Mouse (Mus musculus): ENCODE data around the gene Cfap100. TPM values are rescaled to one million over a fixed set of nuclear protein-coding genes. Genes with fewer than 3 reads are reported as not detected.
A peak's percentile ranks its signal among the peaks of the same experiment; 100 is the strongest.

Gene Cfap100
- polyA plus RNA-seq, 1 experiment: not detected

DNA sequence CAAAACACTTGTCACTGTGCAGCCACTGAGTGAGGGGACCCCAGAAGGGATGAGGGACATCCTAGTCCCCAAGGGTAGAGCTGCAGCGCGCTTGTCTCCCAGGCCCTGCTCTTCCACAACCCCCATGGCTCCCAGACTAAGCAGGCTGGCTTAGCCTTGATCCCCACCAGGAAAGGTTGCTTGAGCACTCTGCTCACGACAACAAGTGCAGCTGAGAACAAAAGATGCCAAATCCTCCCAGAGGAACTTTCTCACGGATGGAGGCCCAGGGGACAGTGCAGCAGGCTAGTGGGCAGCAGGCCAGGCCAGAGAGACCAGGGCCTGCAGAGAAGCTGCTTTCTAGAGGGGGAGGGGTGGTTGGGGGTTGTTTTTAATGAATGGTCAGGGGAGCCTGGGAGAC, 18.3 kb upstream of the Cfap100 start:
- Histone ChIP-seq H3K27me3 (ENCODE audit: control insufficient read depth, insufficient read depth, low read length) (no peaks in the 10 kb centered on the region), H3K27ac (ENCODE audit: insufficient read depth, low read depth, low read length) (no peak overlapping the region), H3K4me3 (ENCODE audit: low read depth, low read length) (no peak overlapping the region), H3K36me3 (ENCODE audit: control insufficient read depth, insufficient read depth, low read length) (no peaks in the 10 kb centered on the region), H3K4me1 (ENCODE audit: control insufficient read depth, insufficient read depth, insufficient read length, low read length) (peaks cover 9% of the 10 kb centered on the region; the same call in 1 of the 2 replicates)
- 67% methylated on average over 4 of the region's 4 CpGs for WGBS
- TF ChIP-seq CTCF (IDR thresholded peaks at IDR 0.05; ENCODE audit: extremely low read depth, insufficient read length, insufficient replicate concordance, low read depth, low read length) (no peak), POLR2A (IDR thresholded peaks at IDR 0.05; ENCODE audit: low read depth, low read length) (no peak)

DNA sequence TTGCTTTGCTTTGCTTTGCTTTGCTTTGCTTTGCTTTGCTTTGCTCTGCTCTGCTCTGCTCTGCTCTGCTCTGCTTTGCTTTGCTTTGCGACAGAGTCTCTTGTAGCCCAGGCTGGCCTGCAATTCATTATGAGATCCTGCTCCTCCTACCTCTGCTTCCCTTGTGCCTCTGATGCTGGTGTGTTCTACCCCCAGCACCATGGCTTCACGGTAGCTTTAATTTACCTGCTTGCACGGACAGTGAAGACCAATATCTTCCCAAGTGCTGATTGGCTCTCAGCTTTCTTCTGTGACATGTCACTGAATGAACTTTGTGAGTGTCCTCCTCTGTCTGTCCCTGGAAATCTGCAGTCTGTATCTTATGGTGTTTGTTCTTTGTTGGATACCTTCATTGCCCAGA, 8.4 kb upstream of the Cfap100 start:
- 93% methylated on average over 3 of the region's 3 CpGs for WGBS
- no peaks in the 10 kb centered on the region for H3K27me3 ChIP-seq (ENCODE audit: control insufficient read depth, insufficient read depth, low read length)
- H3K4me3 ChIP-seq (ENCODE audit: low read depth, low read length): no peak overlapping the region
- no peaks in the 10 kb centered on the region for H3K36me3 ChIP-seq (ENCODE audit: control insufficient read depth, insufficient read depth, low read length)
- H3K4me1 ChIP-seq (ENCODE audit: control insufficient read depth, insufficient read depth, insufficient read length, low read length): peaks cover 2% of the 10 kb centered on the region; the same call in 1 of the 2 replicates
- no peak for TF ChIP-seq POLR2A (IDR thresholded peaks at IDR 0.05; ENCODE audit: low read depth, low read length)
- no peak for TF ChIP-seq CTCF (IDR thresholded peaks at IDR 0.05; ENCODE audit: extremely low read depth, insufficient read length, insufficient replicate concordance, low read depth, low read length)
- H3K27ac ChIP-seq (ENCODE audit: insufficient read depth, low read depth, low read length): no peak overlapping the region

DNA sequence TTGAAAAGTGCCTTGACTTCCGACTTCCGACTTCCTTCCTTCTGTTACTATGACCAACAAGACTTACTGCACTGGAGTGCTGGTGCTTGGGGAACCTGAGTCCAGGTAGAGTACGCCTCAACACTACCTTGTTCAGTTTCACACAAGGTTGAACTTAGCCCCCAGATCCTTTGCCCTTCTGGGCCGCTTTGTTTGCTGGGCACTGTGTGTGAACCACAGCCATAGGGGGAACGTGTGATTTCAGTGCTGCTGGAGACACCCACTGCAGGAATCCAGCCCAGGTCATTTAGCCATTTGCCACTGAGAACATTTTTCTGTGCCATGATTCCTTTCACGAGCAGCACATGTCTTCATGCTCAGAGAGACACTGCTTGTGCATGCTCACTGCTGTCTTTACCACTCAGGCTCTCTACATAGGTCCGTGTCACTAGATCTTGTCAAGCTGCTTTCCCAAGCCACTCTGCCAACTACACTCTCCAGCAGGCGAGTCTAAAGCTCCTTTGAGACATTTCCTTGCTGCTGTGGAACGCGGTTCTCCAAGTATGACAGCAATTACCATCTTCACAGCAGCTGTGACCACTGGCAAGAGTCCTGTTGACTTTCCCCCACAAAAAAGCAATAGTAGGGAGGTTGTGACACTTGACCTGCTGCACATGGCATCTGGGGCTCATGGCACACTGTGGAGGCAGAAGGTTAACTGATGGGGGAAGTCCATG, 7.8 kb upstream of the Cfap100 start:
- no peak overlapping the region for H3K27ac ChIP-seq (ENCODE audit: insufficient read depth, low read depth, low read length)
- H3K36me3 ChIP-seq (ENCODE audit: control insufficient read depth, insufficient read depth, low read length): no peaks in the 10 kb centered on the region
- H3K4me3 ChIP-seq (ENCODE audit: low read depth, low read length): no peak overlapping the region
- no peaks in the 10 kb centered on the region for H3K27me3 ChIP-seq (ENCODE audit: control insufficient read depth, insufficient read depth, low read length)
- TF ChIP-seq CTCF (IDR thresholded peaks at IDR 0.05; ENCODE audit: extremely low read depth, insufficient read length, insufficient replicate concordance, low read depth, low read length) (no peak), POLR2A (IDR thresholded peaks at IDR 0.05; ENCODE audit: low read depth, low read length) (no peak)
- WGBS: 75% methylated on average over 10 of the region's 10 CpGs
- peaks cover 2% of the 10 kb centered on the region; the same call in 1 of the 2 replicates for H3K4me1 ChIP-seq (ENCODE audit: control insufficient read depth, insufficient read depth, insufficient read length, low read length)

DNA sequence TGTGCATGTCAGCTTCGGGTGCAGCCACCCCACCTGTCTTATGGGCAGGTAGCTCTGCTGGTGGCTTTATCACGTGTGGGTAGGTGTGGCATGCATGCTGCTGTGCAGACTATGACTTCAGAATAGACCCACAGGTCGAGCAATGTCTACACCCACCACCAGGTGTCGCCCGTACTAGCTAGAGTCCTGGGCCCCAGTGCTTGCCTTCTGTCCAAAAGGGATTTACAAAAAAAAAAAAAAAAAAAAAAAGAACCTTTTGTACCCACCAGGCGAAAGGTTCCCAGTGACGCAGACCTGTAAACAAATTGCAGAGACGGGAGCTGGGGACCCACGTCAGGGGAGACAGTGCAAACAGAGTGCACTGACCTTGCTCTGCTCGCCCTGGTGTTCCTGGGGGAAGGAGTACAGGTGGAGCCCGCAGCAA, 6.6 kb upstream of the Cfap100 start:
- WGBS: 11% methylated on average over 11 of the region's 11 CpGs
- no peak overlapping the region for H3K27ac ChIP-seq (ENCODE audit: insufficient read depth, low read depth, low read length)
- no peaks in the 10 kb centered on the region for H3K27me3 ChIP-seq (ENCODE audit: control insufficient read depth, insufficient read depth, low read length)
- peaks cover 2% of the 10 kb centered on the region; the same call in 1 of the 2 replicates for H3K4me1 ChIP-seq (ENCODE audit: control insufficient read depth, insufficient read depth, insufficient read length, low read length)
- H3K36me3 ChIP-seq (ENCODE audit: control insufficient read depth, insufficient read depth, low read length): no peaks in the 10 kb centered on the region
- no peak overlapping the region for H3K4me3 ChIP-seq (ENCODE audit: low read depth, low read length)
- TF ChIP-seq CTCF (IDR thresholded peaks at IDR 0.05; ENCODE audit: extremely low read depth, insufficient read length, insufficient replicate concordance, low read depth, low read length): peak; percentile 70; the same call in 1 of the 2 replicates
- TF ChIP-seq POLR2A (IDR thresholded peaks at IDR 0.05; ENCODE audit: low read depth, low read length): no peak

DNA sequence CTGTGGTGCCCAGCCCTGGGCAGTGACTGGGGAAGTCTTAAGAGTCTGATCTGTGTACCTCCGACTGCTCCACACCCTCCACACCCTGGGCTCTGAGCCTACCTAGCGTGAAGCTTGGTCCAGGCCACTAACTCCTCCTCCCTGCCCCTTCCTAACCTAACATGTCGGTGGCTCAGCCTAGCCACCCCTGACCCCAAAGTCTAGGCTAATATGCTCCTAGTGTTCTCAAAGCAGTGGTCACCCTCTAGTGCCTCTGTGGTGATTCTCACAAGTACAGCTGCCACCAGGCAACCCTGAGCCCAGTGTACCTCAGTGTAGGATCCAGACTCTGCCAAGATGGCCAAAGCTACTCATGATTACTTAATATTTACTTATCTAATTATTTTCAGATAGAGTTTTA, 6.1 kb upstream of the Cfap100 start:
- H3K27ac ChIP-seq (ENCODE audit: insufficient read depth, low read depth, low read length): no peak overlapping the region
- peaks cover 2% of the 10 kb centered on the region; the same call in 1 of the 2 replicates for H3K4me1 ChIP-seq (ENCODE audit: control insufficient read depth, insufficient read depth, insufficient read length, low read length)
- no peak overlapping the region for H3K4me3 ChIP-seq (ENCODE audit: low read depth, low read length)
- no peaks in the 10 kb centered on the region for H3K27me3 ChIP-seq (ENCODE audit: control insufficient read depth, insufficient read depth, low read length)
- no peak for TF ChIP-seq CTCF (IDR thresholded peaks at IDR 0.05; ENCODE audit: extremely low read depth, insufficient read length, insufficient replicate concordance, low read depth, low read length)
- WGBS: 53% methylated on average over 3 of the region's 3 CpGs
- H3K36me3 ChIP-seq (ENCODE audit: control insufficient read depth, insufficient read depth, low read length): no peaks in the 10 kb centered on the region

DNA sequence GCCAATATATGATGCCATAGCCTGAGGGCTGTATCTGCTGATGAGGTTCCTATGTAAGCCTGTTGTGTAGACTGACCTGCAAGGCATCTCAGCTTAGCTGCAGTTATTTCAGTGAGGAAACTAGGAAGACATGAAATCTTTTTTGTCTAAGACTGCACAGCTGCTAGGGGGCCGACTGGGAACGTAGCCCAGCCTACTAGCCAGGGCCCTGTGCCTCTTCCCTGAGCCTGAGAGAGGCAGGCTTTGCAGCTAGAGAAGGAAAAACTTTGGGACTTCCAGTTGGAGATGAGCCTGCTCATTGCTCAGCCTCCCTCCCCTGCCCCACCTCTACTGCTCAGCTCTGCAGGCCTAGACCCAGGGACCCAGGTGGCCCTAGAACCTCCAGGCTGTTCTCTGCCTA, 2.9 kb upstream of the Cfap100 start:
- H3K4me3 ChIP-seq (ENCODE audit: low read depth, low read length): no peak overlapping the region
- 0 out of 2 replicates have a peak, but pooled peaks cover 2% of the 10 kb centered on the region for H3K27me3 ChIP-seq (ENCODE audit: control insufficient read depth, insufficient read depth, low read length)
- no peak overlapping the region for H3K27ac ChIP-seq (ENCODE audit: insufficient read depth, low read depth, low read length)
- H3K4me1 ChIP-seq (ENCODE audit: control insufficient read depth, insufficient read depth, insufficient read length, low read length): peaks cover 2% of the 10 kb centered on the region; the same call in 1 of the 2 replicates
- WGBS: 70% methylated on average over 2 of the region's 2 CpGs
- H3K36me3 ChIP-seq (ENCODE audit: control insufficient read depth, insufficient read depth, low read length): no peaks in the 10 kb centered on the region
- TF ChIP-seq CTCF (IDR thresholded peaks at IDR 0.05; ENCODE audit: extremely low read depth, insufficient read length, insufficient replicate concordance, low read depth, low read length) (no peak), POLR2A (IDR thresholded peaks at IDR 0.05; ENCODE audit: low read depth, low read length) (no peak)

DNA sequence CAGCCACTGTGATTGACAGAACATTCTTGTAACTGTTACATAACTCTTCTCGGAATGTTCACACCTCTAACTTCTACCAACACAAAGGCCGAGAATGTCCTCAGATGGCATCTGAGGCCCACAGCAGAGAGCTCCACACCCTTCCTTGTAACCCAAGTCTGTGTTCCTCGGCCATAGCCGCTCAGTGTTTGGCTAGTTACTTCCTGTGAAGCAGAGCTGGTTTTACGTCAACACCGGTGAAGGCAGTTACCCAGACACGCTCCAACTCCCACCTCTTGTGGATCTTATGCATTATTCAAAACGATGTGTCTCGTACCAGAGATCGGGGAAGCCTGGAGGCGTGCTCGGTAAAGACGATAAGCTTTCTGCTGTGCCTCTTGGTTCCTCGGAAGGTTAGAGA, 1.3 kb upstream of the Cfap100 start:
- H3K27ac ChIP-seq (ENCODE audit: insufficient read depth, low read depth, low read length): no peak overlapping the region
- 78% methylated on average over 14 of the region's 14 CpGs for WGBS
- H3K36me3 ChIP-seq (ENCODE audit: control insufficient read depth, insufficient read depth, low read length): no peaks in the 10 kb centered on the region
- TF ChIP-seq POLR2A (IDR thresholded peaks at IDR 0.05; ENCODE audit: low read depth, low read length) (no peak), CTCF (IDR thresholded peaks at IDR 0.05; ENCODE audit: extremely low read depth, insufficient read length, insufficient replicate concordance, low read depth, low read length) (no peak)
- H3K27me3 ChIP-seq (ENCODE audit: control insufficient read depth, insufficient read depth, low read length): 0 out of 2 replicates have a peak, but pooled peaks cover 2% of the 10 kb centered on the region
- peaks cover 2% of the 10 kb centered on the region; the same call in 1 of the 2 replicates for H3K4me1 ChIP-seq (ENCODE audit: control insufficient read depth, insufficient read depth, insufficient read length, low read length)
- H3K4me3 ChIP-seq (ENCODE audit: low read depth, low read length): no peak overlapping the region
